Mouse (Mus musculus) ES-Bruce4 (cell line): ENCODE measurements around the gene Gtpbp3. TPM values are rescaled to one million over a fixed set of nuclear protein-coding genes. Genes with fewer than 3 reads are reported as not detected.

Source experiments
- H3K27ac ChIP-seq: 2 replicates; pipeline ENCODE4 v1.5.1; 2012; ENCODE audit warnings: low read length, inconsistent platforms; ENCODE audit not compliant: insufficient read depth
- H3K27me3 ChIP-seq: 2 replicates; pipeline ENCODE4 v1.6.1; 2012; ENCODE audit warnings: mild to moderate bottlenecking, low read length, inconsistent platforms; ENCODE audit not compliant: control insufficient read depth, poor library complexity, insufficient read depth, severe bottlenecking
- H3K36me3 ChIP-seq: 2 replicates; pipeline ENCODE4 v1.6.1; 2012; ENCODE audit warnings: inconsistent platforms, mild to moderate bottlenecking, low read length, moderate library complexity; ENCODE audit not compliant: control insufficient read depth, poor library complexity, insufficient read depth, severe bottlenecking
- H3K4me1 ChIP-seq: one replicate; pipeline ENCODE4 v1.8.1; 2011; ENCODE audit warnings: low read length; ENCODE audit not compliant: control insufficient read depth, insufficient read depth
- H3K4me3 ChIP-seq: 2 replicates; pipeline ENCODE4 v1.5.1; 2011; ENCODE audit warnings: low read depth, mild to moderate bottlenecking, low read length
- H3K9ac ChIP-seq: 2 replicates; pipeline ENCODE4 v1.6.1; 2012; ENCODE audit warnings: low read depth, mild to moderate bottlenecking, inconsistent platforms; ENCODE audit not compliant: poor library complexity, severe bottlenecking
- H3K9me3 ChIP-seq: replicated peaks from 2 replicates; pipeline ENCODE4 v1.6.1; 2012; ENCODE audit warnings: mild to moderate bottlenecking, low read length, inconsistent platforms; ENCODE audit not compliant: control insufficient read depth, poor library complexity, insufficient read depth, severe bottlenecking
- CTCF ChIP-seq: IDR thresholded peaks from one replicate; pipeline ENCODE4 v1.8.1; 2011; ENCODE audit warnings: low read depth, low read length
- EP300 ChIP-seq: IDR thresholded peaks from 2 replicates; pipeline ENCODE4 v1.6.1; 2011; ENCODE audit warnings: low read depth, low read length; ENCODE audit not compliant: insufficient read depth
- POLR2A ChIP-seq: IDR thresholded peaks from one replicate; pipeline ENCODE4 v1.8.1; 2011; ENCODE audit warnings: low read length; ENCODE audit not compliant: insufficient read depth
- polyA plus RNA-seq: library from polyadenylated mRNA; stranded (reverse); fragments of >200 nt; gene quantifications from 2 replicates; pipeline ENCODE4 v1.2.4, GENCODE M21; 2011; ENCODE audit warnings: low read depth; ENCODE audit not compliant: missing spikeins, insufficient read depth, insufficient read length

Gtpbp3 gene
- polyA plus RNA-seq, 1 experiment, result 16.3 TPM

DNA sequence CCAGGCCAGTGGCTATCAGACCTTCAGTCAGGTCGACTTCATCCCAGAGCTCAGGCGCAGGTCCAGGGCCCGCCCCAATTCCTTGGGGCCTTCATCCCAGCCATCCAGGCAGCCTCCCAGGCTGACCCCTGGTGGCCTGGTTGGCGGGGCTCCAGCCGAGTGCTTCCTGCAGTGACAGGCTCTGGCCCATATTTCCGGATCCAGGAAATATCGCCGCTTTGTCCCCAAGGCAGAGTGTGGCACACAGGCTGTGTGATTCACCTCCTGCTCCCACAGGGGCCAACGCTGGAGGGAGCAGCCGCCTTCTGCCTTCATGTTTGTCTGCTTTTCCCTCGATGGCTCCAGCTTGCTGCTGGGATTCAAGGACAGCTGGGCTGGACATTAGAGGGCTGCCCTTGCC is 8.6 kb downstream of the Gtpbp3 start:
- no peak overlapping the region for H3K4me3 ChIP-seq
- peaks cover 22% of the 10 kb centered on the region for H3K36me3 ChIP-seq
- no peaks in the 10 kb centered on the region for H3K27me3 ChIP-seq
- H3K27ac ChIP-seq, result 0 out of 2 replicates have a peak overlapping the region, but pooled peaks have one; percentile 17
- TF ChIP-seq CTCF (peak; percentile 13), POLR2A (no peak)
- no peaks in the 10 kb centered on the region for H3K9me3 ChIP-seq
- H3K9ac ChIP-seq, result peak overlapping the region; percentile 15; the same call in 1 of the 2 replicates
- H3K4me1 ChIP-seq, result peaks cover 8% of the 10 kb centered on the region

DNA sequence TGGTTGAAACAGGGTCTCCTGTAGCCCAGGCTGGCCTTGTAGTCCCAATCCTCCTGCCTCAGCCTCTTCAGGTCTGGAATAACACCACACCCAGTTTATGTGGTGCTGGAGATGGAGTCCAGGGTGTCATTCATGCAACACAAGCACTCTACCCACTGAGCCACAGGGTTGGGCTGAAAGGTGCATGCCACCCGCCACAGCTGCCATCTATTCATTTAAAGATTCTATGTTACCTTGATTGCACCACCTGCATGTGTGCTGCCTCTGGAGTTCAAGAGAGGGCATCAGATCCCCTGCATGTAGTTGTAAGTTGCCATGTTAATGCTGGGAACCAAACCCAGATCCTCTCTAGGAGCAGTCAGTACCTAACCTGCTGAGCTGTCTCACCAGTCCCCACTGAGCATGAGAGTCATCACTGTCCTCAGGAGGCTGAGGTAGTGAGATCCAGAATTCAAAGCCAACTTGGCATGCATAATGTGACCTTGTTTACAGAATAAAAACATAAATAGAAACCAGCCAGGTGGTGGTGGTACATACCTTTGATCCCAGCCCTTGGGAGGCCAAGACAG is 9.3 kb downstream of the Gtpbp3 start:
- Histone ChIP-seq H3K4me3 (no peak overlapping the region), H3K9me3 (no peaks in the 10 kb centered on the region), H3K27ac (peak overlapping the region; percentile 34; the same call in 1 of the 2 replicates), H3K36me3 (peaks cover 18% of the 10 kb centered on the region), H3K9ac (no peak overlapping the region), H3K4me1 (peaks cover 8% of the 10 kb centered on the region), H3K27me3 (no peaks in the 10 kb centered on the region)
- TF ChIP-seq CTCF (no peak), POLR2A (no peak), EP300 (no peak)

DNA sequence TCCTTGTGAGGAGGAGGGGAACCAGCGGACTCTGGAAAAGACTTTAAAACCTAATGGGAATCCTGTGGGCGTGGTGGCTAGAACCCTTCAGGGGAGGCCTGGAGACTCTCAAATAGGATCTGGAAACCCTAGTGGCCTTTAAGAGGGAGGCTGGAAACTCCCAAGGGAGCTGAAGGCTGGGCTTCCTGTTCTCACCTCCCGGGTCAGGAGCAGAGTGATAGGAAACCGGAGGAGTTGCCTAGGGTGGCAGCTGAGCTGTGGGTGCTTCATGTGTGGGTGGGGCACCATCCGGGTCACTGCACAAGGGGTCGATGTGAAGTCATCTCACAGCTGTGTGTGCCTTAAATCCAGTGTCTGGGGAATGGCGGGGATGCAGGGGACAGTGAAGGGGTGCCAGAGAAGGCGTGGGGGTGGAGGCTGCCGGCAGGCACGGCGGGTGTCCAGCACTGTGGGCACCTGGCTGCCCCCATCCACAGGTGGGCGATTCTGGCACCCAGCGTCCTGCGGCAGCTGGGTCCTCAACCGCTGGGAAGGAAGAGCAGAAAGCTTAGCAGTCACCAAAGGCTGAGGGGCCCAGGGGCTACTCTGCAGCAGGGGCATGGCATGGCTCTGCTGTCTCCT is 10.1 kb downstream of the Gtpbp3 start:
- TF ChIP-seq CTCF (no peak), POLR2A (no peak), EP300 (no peak)
- no peaks in the 10 kb centered on the region for H3K9me3 ChIP-seq
- peaks cover 8% of the 10 kb centered on the region for H3K4me1 ChIP-seq
- peaks cover 9% of the 10 kb centered on the region for H3K36me3 ChIP-seq
- peak overlapping the region; percentile 34 for H3K27ac ChIP-seq
- peak overlapping the region; percentile 13 for H3K9ac ChIP-seq
- no peak overlapping the region for H3K4me3 ChIP-seq
- H3K27me3 ChIP-seq, result no peaks in the 10 kb centered on the region

DNA sequence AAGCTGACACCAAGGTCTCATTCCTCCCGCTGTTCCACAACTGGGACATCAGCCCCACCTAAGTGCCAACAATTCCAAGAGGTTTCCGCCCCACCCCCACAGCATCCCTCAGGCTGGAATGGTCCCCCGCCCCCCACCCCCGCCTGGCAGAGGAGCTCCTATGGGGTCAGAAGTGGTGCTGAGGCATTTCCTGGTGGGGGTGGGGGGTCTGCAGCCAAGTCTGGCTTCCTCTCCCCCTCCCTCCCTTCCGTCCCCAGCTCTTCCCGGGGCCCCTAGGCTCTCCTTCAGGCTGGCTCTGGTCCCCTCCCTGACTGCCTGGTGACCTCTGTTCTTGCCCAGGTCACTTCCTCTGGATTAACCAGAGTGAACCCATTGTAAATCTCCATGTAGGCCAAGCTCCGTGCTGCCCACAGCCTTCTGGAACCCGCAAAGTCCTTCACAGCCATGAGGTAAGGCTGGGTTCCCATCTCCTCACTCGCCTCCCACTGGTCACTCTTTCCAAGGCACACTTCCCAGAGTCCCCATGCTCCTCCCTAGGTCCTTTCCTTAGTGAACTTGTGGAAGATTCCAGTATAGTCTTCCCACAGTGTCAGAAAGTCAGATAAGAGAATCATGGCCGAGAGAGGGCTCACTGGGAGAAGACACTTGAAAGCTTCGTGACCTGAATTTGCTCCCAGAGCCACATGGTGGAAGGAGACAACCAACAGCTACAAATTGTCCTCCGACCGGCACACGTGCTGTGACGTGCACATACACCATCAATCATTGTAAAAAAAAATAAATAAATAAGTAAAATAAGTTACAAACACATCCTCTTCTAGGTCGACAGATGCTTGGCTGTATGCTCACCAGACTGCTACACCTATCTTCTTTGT is 11.2 kb downstream of the Gtpbp3 start:
- no peaks in the 10 kb centered on the region for H3K9me3 ChIP-seq
- H3K4me3 ChIP-seq, result peak overlapping the region; percentile 7; the same call in 1 of the 2 replicates
- H3K27me3 ChIP-seq, result no peaks in the 10 kb centered on the region
- no peak overlapping the region for H3K9ac ChIP-seq
- H3K4me1 ChIP-seq, result peaks cover 8% of the 10 kb centered on the region
- TF ChIP-seq CTCF, result no peak
- peak; percentile 58; the same call in 1 of the 2 replicates for TF ChIP-seq EP300
- H3K36me3 ChIP-seq, result peaks cover 5% of the 10 kb centered on the region
- peak overlapping the region; percentile 83 for H3K27ac ChIP-seq

DNA sequence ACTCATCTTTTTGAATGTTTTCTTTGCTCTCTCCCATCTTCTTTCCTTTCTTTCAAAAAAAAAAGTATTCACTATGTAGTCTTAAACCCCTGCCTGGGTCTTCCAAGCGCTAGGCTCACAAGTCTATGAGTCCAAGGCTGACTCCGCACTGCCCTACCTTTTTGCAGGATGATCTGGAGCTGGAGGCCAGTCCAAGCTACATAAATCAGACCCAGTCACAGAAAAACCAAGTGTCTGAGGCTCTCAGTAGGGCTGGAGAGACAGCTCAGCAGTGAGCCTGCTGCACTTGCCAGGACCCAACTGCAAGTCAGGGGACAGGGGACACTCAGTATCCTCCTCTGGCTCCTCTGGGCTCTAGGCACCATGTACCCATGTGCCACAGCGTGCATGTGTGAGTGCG is 16.4 kb downstream of the Gtpbp3 start:
- Histone ChIP-seq H3K27ac (no peak overlapping the region), H3K27me3 (no peaks in the 10 kb centered on the region), H3K4me3 (no peak overlapping the region), H3K9ac (no peak overlapping the region), H3K9me3 (no peaks in the 10 kb centered on the region), H3K36me3 (no peaks in the 10 kb centered on the region), H3K4me1 (peaks cover 5% of the 10 kb centered on the region)
- TF ChIP-seq POLR2A, result no peak

DNA sequence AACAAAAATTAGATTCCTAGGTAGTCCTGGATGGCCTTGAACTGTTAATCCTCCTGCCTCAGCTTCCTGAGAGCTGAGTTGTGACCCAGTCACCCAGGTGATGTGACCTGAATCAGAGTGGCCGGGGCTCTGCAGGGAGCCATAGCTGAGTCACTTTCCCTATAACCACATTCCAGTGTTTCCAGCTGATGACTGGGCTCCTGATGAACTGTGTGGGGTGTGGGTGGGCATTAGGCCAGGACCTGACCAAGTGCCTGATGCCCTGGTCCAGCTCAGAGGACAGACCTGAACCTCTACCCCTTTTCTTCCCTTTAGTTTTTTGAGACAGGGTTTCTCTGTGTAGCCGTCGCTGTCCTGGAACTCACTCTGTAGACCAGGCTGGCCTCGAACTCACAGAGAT is 17.4 kb downstream of the Gtpbp3 start:
- H3K9ac ChIP-seq, result no peak overlapping the region
- no peaks in the 10 kb centered on the region for H3K27me3 ChIP-seq
- TF ChIP-seq CTCF, result no peak
- no peak for TF ChIP-seq POLR2A
- TF ChIP-seq EP300, result no peak
- no peaks in the 10 kb centered on the region for H3K9me3 ChIP-seq
- no peaks in the 10 kb centered on the region for H3K36me3 ChIP-seq
- H3K4me1 ChIP-seq, result peaks cover 3% of the 10 kb centered on the region
- no peak overlapping the region for H3K27ac ChIP-seq
- no peak overlapping the region for H3K4me3 ChIP-seq
